Mouse (Mus musculus): ENCODE data around the gene Mafk. TPM values are rescaled to one million over a fixed set of nuclear protein-coding genes. Genes with fewer than 3 reads are reported as not detected.
"Not testable (repeated sequence)": the region's sequence is repeated elsewhere in the genome, so short reads cannot be mapped to it uniquely, and the experiment has no call there.

Gene Mafk
- 15.7 and 17.3 TPM in 2 replicates for polyA plus RNA-seq (2012; rRNA removed)

DNA sequence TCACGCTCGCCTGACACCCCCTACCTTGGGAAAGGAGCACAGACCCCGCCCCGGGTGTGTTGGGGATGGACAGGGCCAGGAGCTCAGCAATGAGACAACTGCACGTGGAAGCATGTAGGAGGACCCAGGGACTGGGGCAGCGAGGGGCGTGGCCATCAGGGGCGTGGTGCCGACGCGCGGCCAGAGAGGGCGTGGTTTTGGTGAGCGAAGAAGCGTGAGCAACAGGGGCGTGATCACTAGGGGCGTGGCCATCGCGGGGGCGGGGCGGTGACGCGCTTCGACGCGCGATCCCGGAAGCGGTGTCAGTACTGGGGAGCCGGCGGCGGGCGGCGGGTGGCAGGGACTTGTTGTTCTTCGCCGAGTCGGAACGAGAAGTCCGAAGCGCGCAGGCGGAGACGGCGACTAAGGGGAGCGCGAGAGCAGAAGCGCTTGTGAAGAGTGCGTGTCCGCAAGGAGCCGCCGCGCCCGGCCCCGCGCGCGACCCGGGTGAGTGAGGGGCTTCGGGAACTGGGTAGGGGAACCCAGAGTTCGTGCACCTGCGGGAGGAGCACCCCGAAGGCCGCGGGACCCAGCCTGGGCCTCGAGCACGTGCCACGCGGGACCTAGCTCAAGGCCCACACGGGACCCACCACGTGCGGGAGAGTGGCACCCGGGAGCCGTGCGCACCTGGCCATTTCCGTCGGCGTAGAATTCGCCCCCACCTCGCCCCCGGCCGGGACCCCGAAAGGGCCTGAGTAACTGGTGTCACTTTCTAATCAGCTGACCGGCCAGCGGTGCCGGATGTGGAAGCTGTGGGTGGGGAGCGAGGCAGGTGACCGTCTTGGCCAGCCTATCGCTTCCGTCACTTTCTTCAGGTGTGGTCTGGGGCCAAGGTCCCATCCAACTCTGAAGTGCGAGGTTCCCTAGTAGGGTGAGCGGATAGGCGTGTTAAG lies at the start of gene Mafk:
Mafk (plus strand) TSS at position 287 of the 932 bp plus-strand sequence.
- DNase-seq (ENCODE audit: low read depth), result no peak

GRCm38 (mm10) chr5:139742640-139743039 lies 48.7 kb upstream of the Mafk start:
- not testable (repeated sequence) for DNase-seq (ENCODE audit: low read depth)

- no peak for DNase-seq (ENCODE audit: low read depth)
These were observed 45.5 kb upstream of the Mafk start for GRCm38 (mm10) chr5:139745771-139746170.

DNA sequence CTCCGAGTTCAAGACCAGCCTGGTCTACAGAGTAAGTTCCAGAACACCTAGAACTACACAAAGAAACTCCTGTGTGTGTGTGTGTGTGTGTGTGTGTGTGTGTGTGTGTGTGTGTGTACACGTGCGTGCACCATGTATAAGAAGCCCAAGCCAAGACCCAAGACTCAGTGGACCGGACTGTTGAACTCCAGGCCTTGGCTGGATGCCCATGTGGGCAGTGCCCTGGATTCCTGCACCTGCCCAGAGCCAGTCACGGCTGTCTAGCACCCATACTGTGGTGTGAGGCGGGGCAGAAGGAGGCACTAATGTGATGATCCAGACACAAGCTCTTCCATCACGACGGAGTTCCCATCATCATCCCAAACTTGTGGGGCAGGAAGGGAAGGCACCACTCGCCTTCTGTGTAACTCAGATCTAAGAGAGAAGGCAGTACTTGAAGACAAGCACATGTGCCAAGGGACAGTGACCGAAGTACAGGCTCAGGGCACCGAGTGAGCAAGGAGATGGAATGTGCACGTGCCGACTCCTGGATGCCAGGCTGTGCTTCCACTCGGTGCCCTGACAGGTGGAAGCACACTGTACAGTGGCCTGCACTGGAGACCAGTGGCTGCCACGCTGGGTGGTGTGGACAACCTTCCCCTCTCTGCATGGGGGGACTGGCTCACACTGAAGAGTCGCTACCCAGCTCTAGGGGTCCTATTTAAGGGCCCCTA lies 41.7 kb upstream of the Mafk start:
- no peak for DNase-seq (ENCODE audit: low read depth)

DNA sequence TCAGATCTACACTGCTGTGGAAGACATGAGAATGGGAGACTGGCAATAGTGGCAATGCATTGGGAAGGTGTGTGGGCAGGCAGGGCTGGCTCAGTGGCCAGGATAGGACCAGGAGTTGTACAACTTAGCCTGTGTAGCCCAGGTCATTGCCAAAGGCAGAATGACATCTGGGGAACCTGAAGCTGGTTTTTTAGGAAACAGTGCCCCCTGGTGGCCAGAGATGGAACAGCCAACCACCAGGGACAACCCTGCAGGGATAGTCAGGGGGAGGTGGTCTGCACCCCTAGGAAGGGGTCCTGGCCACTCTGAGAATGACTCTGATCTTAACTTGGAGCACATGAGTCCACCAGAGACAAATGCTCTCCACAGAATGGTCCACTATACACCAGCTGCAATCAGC lies 40.8 kb upstream of the Mafk start:
- no peak for DNase-seq (ENCODE audit: low read depth)

DNA sequence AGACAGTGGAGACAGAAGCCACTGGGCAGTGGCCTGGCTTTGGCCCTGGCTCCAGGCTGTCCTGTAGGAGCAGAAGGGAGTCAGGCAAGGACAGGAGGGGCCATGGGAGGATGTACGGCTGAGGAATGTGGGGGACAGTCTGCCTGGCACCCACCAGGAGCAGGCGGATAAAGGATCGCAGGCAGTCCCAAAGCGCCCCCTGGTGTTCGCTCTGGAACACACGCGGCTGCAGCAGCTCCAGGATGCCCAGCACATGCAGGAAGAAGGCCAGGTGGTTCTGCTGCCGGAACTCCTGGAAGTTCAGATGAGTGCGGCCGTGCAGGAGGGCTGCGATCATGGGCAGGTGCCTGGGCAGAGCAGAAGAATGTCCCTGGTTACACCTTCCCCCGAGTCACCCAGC lies 36.6 kb upstream of the Mafk start:
- no peak for DNase-seq (ENCODE audit: low read depth)

DNA sequence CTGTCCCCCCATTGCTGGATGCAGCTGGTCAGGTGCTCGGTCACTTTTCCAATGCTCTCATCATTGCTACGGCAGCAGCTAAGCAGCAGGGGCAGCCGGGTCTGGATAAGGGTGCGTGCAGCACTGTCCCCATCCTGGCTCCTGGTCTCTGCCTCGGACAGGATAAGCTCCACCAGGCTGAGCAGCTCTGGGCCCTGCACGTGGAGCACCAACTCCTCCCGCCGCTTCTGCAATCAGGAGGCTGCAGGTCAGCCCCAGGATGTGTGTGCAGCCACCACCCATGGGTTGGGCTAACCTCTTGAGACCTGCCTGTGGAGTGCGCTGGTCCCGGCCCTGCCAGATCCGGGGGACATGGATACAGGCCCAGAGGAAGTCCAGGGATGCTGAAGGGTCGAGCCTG lies 35.2 kb upstream of the Mafk start:
- DNase-seq (ENCODE audit: low read depth), result no peak

DNA sequence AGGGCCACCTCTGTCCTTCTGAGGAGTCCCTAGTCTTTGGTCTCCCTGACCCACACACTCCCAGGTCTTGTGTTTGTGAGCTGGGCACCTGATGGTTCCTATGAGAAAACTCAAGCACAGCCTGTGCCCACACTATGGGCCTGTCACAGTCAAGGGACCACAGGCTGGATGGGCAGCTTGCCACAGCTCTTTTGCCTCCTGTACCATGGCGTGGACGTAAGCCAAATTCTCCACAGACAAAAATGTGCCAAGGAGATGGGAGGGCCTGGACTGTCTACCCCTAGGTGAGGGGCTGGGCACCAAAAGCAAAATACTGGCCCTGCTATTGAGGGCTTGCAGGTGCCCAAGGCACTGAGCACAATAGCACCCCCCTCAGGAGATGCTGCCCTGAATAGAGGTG lies 34.7 kb upstream of the Mafk start:
- DNase-seq (ENCODE audit: low read depth), result no peak

GRCm38 (mm10) chr5:139758096-139758495 lies 33.2 kb upstream of the Mafk start:
- no peak for DNase-seq (ENCODE audit: low read depth)

- no peak for DNase-seq (ENCODE audit: low read depth)
These were observed 27.0 kb upstream of the Mafk start for GRCm38 (mm10) chr5:139764296-139764695.

GRCm38 (mm10) chr5:139768216-139768615 lies 23.1 kb upstream of the Mafk start:
- DNase-seq (ENCODE audit: low read depth), result no peak

DNA sequence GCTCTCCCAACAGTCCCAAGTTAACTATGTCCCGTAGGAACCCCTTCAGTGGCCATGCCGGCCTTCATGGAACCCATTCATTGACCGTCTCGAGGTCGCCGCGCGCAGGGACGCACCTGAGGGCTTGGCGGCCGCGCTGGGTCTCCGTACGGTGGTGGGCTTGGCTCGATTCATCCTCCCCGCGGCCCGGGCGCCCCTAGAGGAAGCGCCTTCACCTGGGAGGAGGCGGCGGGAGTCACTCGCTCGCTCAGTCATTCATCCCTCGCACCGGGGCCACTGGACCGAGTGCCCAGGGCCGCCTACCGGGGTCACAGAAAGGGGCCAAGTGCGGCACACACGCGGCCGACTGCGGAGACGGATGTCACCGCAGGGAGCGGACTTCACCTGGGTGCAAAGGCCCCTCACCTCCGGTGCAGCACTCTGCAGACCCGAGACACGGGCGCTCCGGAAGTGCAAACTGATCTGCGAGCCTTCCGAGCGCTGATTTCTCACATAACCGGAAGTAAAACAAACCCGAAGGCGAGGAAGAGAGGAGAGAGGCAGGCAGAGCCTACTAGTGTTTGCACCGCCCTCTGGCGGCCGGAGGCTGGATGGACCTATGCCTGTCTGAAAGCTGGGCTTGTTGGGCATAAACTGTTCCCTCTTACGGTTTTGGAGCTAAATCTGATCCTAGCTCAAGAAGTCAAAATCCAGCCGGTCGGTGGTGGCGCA lies 15.9 kb upstream of the Mafk start, which contains the start of gene Ints1:
Ints1 (minus strand) TSS at position 459 of the 711 bp plus-strand sequence.
- peak; percentile 54 for DNase-seq (ENCODE audit: low read depth)

DNA sequence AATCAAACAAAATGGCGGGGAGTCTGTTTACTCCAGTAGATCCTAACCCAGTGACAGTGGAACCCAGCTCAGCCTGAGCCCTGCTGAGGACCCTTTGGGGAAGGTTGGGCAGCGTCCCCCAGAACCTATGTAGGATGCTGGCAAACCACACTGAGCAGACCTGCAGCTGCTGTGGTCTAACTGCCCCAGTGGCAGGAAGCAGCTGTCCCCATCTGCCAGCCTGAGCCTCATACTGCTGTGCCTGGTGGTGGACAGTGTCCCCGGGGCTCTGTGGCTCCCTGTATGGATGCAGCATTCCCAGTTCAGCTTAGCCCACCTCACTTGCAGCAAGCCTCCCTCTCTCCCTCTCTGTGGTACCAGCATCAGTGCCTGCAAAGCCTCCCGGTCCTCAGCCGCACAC lies 14.3 kb upstream of the Mafk start:
- DNase-seq (ENCODE audit: low read depth), result no peak

GRCm38 (mm10) chr5:139781406-139781805 lies 9.9 kb upstream of the Mafk start:
- no peak for DNase-seq (ENCODE audit: low read depth)

DNA sequence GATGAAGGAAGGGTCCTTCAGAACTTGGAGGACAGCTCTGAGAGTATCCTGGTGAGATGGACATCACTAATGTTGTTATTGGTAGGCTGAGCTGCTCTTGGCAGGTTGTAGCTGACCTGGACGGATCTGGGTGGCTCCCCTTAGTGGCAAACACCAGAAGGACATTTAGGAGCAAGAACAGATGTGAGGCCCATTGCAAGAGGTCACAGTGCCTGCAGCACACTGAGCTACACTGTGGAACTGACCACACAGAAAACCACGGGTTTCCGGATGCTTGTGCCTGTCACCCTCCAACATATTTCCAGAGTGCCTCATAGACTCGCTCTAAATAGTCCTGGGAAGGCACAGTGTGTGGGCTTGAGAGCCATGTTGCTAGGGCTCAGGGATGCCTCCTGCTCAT lies 1.8 kb upstream of the Mafk start:
- no peak for DNase-seq (ENCODE audit: low read depth)

GRCm38 (mm10) chr5:139792159-139792775 lies 954 bp downstream of the Mafk start:
- DNase-seq (ENCODE audit: low read depth), result no peak

DNA sequence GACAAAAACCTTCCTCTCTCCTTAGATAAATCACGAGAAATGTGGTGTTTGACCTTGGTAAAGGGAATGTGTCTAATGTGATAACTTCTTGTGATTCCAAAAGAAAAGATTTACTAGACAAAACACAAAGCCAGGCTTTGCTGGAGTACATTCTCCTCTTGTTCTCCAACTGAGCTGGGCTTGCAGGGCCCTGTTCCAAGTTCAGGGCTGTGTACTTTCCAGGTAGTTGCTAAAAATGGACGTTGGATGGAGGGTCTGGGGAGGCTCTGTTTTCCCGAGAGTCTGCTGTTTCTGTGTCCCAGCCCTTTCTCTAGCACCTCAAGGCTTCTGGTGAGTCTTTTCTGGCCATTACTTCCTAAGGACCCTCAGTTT lies 1.6 kb downstream of the Mafk start:
- DNase-seq (ENCODE audit: low read depth), result no peak

- DNase-seq (ENCODE audit: low read depth), result no peak
These were observed 2.2 kb downstream of the Mafk start for GRCm38 (mm10) chr5:139793338-139794089.

GRCm38 (mm10) chr5:139794137-139794536 lies 2.8 kb downstream of the Mafk start:
- no peak for DNase-seq (ENCODE audit: low read depth)

DNA sequence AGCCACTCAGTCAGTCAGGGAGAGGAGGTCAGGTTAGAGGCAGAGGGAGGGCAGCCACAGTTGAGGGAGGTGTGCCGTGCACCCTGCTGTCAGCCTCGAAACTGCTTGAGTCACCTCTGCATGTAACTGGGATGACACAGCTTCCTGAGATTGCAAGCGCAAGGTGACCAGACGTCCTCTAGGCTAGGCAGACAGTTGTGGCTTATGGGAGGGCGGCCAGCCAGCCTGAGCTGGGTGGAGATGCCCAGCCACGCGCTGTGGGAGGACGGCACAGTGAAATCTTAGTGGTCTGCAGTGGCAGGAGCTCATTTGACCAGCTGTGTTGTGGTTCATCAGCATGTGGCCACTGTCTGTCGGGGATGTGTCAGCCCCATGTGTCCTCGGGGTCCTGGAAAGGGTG lies 3.6 kb downstream of the Mafk start:
- DNase-seq (ENCODE audit: low read depth), result no peak

DNA sequence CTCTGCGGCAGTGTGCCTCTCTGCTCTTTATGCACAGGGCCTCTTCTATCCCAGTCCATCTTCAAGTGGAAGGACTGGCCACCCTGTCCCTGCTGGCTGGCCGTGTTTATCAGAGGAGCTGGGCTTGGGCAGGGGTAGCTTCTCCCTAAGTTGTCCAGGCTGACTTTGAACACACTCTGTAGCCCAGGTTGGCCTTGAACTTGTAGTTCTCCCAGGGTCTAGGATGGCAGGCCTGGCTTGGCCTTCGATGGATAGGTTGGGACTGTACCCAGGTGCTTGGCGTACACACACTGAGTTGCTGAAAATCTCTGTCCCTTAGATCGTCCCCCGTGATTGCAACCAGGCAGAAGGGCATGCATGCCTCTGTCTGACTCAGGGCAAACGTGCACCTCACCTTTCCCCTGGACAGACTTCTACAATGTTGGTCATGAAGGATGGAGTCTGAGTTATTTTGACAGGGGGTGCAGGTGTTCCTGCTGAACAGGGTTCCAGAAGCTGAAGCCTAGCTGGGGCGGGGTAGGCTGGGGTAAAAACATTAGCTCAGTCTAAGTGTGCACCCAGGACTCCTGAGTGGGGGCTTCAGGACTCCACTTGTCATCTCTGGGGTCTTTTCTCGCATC lies 4.8 kb downstream of the Mafk start:
- DNase-seq (ENCODE audit: low read depth), result no peak
